Mouse (Mus musculus) midbrain, postnatal 0 days (tissue): ENCODE data around the gene Vmn2r3. TPM values are rescaled to one million over a fixed set of nuclear protein-coding genes. Genes with fewer than 3 reads are reported as not detected.
"Not testable (repeated sequence)": the region's sequence is repeated elsewhere in the genome, so short reads cannot be mapped to it uniquely, and the experiment has no call there.

Experiments
- ATAC-seq: fragments of 200-750 bp; cut with Nextera tagmentation; 2 replicates; pipeline ENCODE4 v1.8.0; 2017; ENCODE audit warnings: moderate number of reproducible peaks, mild to moderate bottlenecking, moderate TSS enrichment, moderate library complexity; ENCODE audit not compliant: low FRiP score
- DNase-seq: peaks from one replicate; pipeline ENCODE4 v3.0.0-alpha.2; 2015; ENCODE audit warnings: low spot score
- H3K27ac ChIP-seq: fragments of 300-500 bp; sonication (generic); 2 replicates; pipeline ENCODE4 v1.5.1; 2014; ENCODE audit warnings: low read depth, mild to moderate bottlenecking, low read length, mixed read lengths
- H3K27me3 ChIP-seq: fragments of 300-500 bp; sonication (generic); 2 replicates; pipeline ENCODE4 v1.6.1; 2014; ENCODE audit warnings: low read length, control low read depth, mixed read lengths; ENCODE audit not compliant: insufficient read depth
- H3K36me3 ChIP-seq: fragments of 300-500 bp; sonication (generic); 2 replicates; pipeline ENCODE4 v1.6.1; 2014; ENCODE audit warnings: low read length, control low read depth, mixed read lengths; ENCODE audit not compliant: insufficient read depth
- H3K4me1 ChIP-seq: fragments of 300-500 bp; sonication (generic); 2 replicates; pipeline ENCODE4 v1.6.1; 2014; ENCODE audit warnings: mild to moderate bottlenecking, control low read depth, antibody characterized with exemption, low read length, mixed read lengths; ENCODE audit not compliant: insufficient read depth
- H3K4me2 ChIP-seq: fragments of 300-500 bp; sonication (generic); 2 replicates; pipeline ENCODE4 v1.6.1; 2014; ENCODE audit warnings: low read depth, mild to moderate bottlenecking, low read length, mixed read lengths; ENCODE audit not compliant: poor library complexity, severe bottlenecking
- H3K4me3 ChIP-seq: fragments of 300-500 bp; sonication (generic); 2 replicates; pipeline ENCODE4 v1.5.1; 2014; ENCODE audit warnings: low read depth, mild to moderate bottlenecking, low read length, moderate library complexity
- H3K9ac ChIP-seq: fragments of 300-500 bp; sonication (generic); replicated peaks from 2 replicates; pipeline ENCODE4 v1.6.1; 2014; ENCODE audit warnings: mild to moderate bottlenecking, low read length, moderate library complexity, mixed read lengths; ENCODE audit not compliant: poor library complexity, severe bottlenecking
- H3K9me3 ChIP-seq: fragments of 300-500 bp; sonication (generic); 2 replicates; pipeline ENCODE4 v1.6.1; 2016; ENCODE audit warnings: low read length, control low read depth
- CTCF ChIP-seq: IDR thresholded peaks from 2 replicates; pipeline ENCODE4 v1.5.1; 2016; ENCODE audit warnings: antibody characterized with exemption, mild to moderate bottlenecking
- WGBS: fragments of 180-500 bp; shearing (Covaris S2); extraction: QIAGEN DNeasy Blood & Tissue Kit; methylation state at CpG from one replicate; pipeline ENCODE4 v1.1.7; 2014; 5-methylcytosine and 5-hydroxymethylcytosine counted together
- polyA plus RNA-seq: library from polyadenylated mRNA; unstranded; fragments of >200 nt; fragmentation: Nextera tagmentation; extraction: Ambion mirVana; gene quantifications from 2 replicates; pipeline ENCODE4 v1.2.1, GENCODE M21; 2015
- total RNA-seq: library from RNA; depleted of rRNA; stranded (reverse); fragments of >200 nt; gene quantifications from 2 replicates; pipeline ENCODE4 v1.2.3, GENCODE M21; 2014; rRNA removed

The Vmn2r3 gene
- total and polyA plus RNA-seq, 2 experiments from 2014 or later = not detected

DNA sequence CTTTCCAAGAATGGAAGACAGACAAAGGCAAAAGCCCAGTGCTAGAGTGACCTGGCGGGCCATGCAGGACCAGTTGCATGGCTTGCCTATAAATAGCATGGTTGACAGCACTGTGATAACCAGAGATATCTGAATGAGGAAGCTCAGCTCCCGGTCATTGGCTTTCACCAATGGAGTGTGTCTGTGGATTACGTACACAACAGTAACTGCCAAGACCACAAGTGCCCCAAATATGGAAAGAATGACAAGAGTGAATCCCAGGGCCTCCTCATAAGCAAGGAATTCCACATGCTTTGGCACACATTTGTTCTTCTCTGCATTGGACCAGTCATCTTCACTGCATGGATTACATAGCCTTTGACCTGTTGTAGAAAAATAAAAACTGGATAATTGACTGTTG, 29.9 kb downstream of the Vmn2r3 start:
- ATAC-seq = no peak
- H3K4me3 ChIP-seq = no peak overlapping the region
- no peak overlapping the region for H3K27ac ChIP-seq
- H3K9ac ChIP-seq = no peak overlapping the region
- WGBS = 91% methylated on average over 3 of the region's 3 CpGs
- TF ChIP-seq CTCF = no peak
- H3K4me2 ChIP-seq = no peak overlapping the region
- H3K9me3 ChIP-seq = no peaks in the 10 kb centered on the region
- no peak for DNase-seq
- no peaks in the 10 kb centered on the region for H3K27me3 ChIP-seq
- no peaks in the 10 kb centered on the region for H3K4me1 ChIP-seq
- H3K36me3 ChIP-seq = no peaks in the 10 kb centered on the region

DNA sequence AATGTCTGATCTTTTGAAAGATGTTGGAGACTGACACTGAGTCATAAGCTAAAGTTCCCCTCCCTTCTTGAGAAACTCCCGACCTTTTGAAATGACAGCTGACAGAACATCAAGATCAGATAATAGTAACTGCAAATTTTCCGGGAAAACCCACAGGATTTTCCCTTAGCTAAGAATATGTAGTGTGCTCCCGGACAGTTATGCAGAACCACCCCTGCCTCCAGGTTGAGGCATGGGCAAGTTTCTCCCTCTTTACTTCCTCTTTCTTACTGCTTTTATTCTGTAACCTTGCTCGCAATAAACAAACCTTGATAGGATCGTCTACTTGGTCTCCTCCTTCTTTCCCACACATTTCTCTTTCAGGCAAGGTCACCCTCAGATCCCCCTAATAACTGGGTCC, 37.9 kb downstream of the Vmn2r3 start:
- Histone ChIP-seq H3K27me3 (no peaks in the 10 kb centered on the region), H3K4me3 (no peak overlapping the region)
- 93% methylated on average over 5 of the region's 5 CpGs for WGBS

DNA sequence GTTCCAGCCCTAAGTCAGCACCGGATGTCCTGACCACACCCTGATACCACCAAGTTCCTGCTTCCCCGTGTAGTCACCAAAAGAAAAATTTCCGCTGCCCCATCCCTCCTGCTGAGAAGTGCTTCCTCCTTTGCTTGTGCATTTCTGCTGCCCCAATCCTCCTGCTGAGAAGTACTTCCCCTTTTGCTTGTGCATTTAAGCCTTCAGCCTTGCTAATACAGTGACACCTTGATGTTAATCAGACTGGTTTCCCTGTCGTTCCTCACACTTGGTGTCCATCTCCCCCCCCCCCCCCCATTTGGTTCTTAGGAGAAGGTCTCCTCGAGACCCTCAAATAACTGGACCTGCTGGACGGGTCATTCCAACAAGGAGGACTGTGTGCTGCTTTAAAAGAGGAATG, 39.0 kb downstream of the Vmn2r3 start:
- H3K27me3 ChIP-seq = not testable (repeated sequence)
- WGBS = 89% methylated on average over 6 of the region's 6 CpGs

More for the DNA sequence above, 37.9 kb downstream of the Vmn2r3 start:
- TF ChIP-seq CTCF = no peak
- no peaks in the 10 kb centered on the region for H3K4me1 ChIP-seq
- ATAC-seq (no peak), DNase-seq (no peak)
- no peaks in the 10 kb centered on the region for H3K36me3 ChIP-seq
- H3K9me3 ChIP-seq = no peaks in the 10 kb centered on the region
- H3K9ac ChIP-seq = no peak overlapping the region
- no peak overlapping the region for H3K27ac ChIP-seq
- no peak overlapping the region for H3K4me2 ChIP-seq

DNA sequence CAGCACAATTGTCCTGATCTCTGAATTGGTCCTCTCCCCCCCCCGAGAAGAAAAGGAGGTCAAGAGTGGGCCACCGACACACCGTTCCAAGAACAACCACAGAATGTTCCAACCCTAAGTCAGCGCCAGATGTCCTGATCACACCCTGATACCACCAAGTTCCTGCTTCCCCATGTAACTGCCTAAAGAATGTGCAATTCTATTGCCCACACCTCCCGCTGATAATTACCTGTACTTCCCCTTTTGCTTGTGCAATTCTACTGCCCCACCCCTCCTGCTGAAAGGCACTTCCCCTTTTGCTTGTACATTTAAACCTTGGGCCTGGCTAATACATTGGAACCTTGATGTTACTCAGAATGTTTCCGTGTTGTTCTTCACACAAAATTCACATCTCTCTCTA, 54.0 kb downstream of the Vmn2r3 start:
- not testable (repeated sequence) for H3K4me2 ChIP-seq, H3K4me3 ChIP-seq, H3K4me1 ChIP-seq, H3K27ac ChIP-seq, H3K9ac ChIP-seq, DNase-seq, H3K36me3 ChIP-seq, H3K27me3 ChIP-seq, ATAC-seq, H3K9me3 ChIP-seq
- 97% methylated on average over 6 of the region's 6 CpGs for WGBS

More for the DNA sequence above, 39.0 kb downstream of the Vmn2r3 start:
- not testable (repeated sequence) for H3K36me3 ChIP-seq, H3K9me3 ChIP-seq, H3K27ac ChIP-seq, DNase-seq, H3K9ac ChIP-seq, ATAC-seq, H3K4me2 ChIP-seq, H3K4me1 ChIP-seq, H3K4me3 ChIP-seq

DNA sequence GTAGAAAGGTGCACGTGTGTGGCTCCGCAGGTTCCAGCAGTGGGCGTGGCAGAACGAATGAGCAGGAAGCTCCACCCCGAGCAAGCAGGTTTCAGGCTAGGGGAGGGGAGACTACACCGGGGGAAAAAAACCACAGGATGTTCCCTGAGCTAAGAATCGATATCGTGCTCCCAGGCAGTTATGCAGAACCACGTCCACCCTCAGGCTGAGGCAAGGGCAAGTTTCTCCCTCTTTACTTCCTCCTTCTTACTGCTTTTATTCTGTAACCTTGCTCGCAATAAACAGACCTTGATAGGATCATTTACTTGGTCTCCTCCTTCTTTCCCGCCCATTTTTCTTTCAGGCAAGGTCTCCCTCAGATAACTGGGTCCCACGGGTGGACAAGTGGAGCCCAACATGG, 55.9 kb downstream of the Vmn2r3 start:
- not testable (repeated sequence) for H3K4me2 ChIP-seq, DNase-seq, H3K36me3 ChIP-seq, ATAC-seq, H3K27ac ChIP-seq, H3K9ac ChIP-seq, H3K4me1 ChIP-seq, H3K27me3 ChIP-seq, H3K4me3 ChIP-seq, H3K9me3 ChIP-seq
- WGBS = 90% methylated on average over 8 of the region's 12 CpGs

DNA sequence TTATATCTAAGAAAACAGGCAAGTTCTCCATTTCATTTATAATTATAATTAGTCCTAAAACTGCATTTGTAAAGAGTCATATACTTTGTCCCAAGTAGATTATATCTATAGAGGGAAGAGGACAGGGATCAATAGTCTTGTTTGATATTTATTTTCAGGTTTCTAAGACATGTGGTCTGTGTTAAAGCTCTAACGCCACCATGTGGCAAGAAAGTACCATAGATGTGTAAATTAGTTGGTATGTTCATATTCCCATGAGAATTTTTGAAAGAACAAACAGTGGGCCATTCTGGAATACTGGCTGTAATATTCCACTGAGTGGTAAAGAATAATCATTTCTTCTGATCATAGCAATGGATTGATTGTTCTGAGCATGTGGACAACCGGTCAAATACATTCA, 62.3 kb downstream of the Vmn2r3 start:
- DNase-seq = no peak
- WGBS = 47% methylated on average over 2 of the region's 2 CpGs

More for the DNA sequence above, 62.3 kb downstream of the Vmn2r3 start:
- 0 out of 2 replicates have a peak, but pooled peaks have one; percentile 21 for TF ChIP-seq CTCF
- Histone ChIP-seq H3K27ac (no peak overlapping the region), H3K36me3 (no peaks in the 10 kb centered on the region), H3K4me3 (no peak overlapping the region), H3K9ac (no peak overlapping the region), H3K4me2 (no peak overlapping the region), H3K4me1 (no peaks in the 10 kb centered on the region), H3K27me3 (no peaks in the 10 kb centered on the region), H3K9me3 (no peaks in the 10 kb centered on the region)
- no peak for ATAC-seq

Other genes with a start within 250 kb of the Vmn2r3 start
- 0.49 and 0.85 TPM in 2 replicates for gene Vmn2r1, start 208.2 kb downstream of the Vmn2r3 start, total RNA-seq
- 0.09 and 0.14 TPM in 2 replicates for gene Vmn2r1, start 208.2 kb downstream of the Vmn2r3 start, polyA plus RNA-seq
- gene Vmn2r2, start 147.8 kb downstream of the Vmn2r3 start, total RNA-seq = 0.52 TPM in 1 of 2 replicates, not detected in the other
- 0.04 TPM in 1 of 2 replicates, not detected in the other for gene Vmn2r2, start 147.8 kb downstream of the Vmn2r3 start, polyA plus RNA-seq
- gene Vmn2r4, start 125.7 kb upstream of the Vmn2r3 start, total RNA-seq = not detected in 2 replicates
- gene Vmn2r4, start 125.7 kb upstream of the Vmn2r3 start, polyA plus RNA-seq = not detected in 2 replicates
- gene Vmn2r5, start 220.1 kb upstream of the Vmn2r3 start, total RNA-seq = 0.22 and 0.52 TPM in 2 replicates
- gene Vmn2r5, start 220.1 kb upstream of the Vmn2r3 start, polyA plus RNA-seq = not detected in 2 replicates